Mouse (Mus musculus): ENCODE measurements at regions not wholly inside any gene's neighbourhood (a gene's known extent, or its start where the extent isn't known, plus 50 kb on each side); places are given as distances from the start of the nearest gene placed in this dataset.

DNA sequence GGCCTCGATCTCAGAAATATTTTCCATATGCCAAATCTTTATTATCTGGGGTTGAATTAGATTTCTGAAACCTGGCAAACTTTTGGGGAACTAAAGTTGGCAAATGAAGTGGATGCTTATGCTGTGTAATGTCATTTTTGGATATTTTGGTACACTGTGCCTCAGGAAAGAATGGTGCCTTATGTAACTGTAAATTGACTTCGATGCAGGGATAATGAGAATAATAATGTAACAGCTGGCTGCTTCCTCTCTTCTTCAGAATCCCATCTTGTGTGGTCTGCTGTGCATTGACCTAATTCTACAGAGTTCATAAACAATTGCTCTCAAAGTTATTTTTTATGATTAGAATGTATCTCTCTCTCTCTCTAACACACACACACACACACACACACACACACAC, 545.6 kb downstream of the Tfap2b start:
- no peak for DNase-seq

DNA sequence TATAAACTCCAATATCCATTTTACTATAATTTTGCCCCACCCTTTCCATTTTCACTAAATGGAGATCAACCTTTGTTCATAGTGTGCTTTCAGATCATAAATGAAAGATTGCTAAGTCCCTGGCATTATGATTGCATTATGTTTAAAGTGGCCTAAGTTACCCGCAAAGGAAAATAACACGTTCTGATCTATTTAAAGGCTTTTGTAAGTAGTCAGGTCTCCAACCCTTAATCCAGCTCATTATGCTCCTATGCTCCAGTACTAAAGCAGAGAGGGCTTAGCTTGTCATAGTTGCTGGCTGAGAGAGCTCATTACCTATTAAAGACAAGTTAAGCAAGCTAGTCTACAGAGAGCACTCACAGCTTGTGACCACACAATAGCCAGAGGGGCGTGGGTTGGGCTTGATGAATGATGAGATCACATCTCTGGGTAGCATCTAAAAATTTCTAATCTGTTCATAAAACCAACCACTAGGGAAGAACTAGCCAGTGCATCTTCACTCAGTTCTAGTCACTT, 549.3 kb downstream of the Tfap2b start:
- DNase-seq = no peak

DNA sequence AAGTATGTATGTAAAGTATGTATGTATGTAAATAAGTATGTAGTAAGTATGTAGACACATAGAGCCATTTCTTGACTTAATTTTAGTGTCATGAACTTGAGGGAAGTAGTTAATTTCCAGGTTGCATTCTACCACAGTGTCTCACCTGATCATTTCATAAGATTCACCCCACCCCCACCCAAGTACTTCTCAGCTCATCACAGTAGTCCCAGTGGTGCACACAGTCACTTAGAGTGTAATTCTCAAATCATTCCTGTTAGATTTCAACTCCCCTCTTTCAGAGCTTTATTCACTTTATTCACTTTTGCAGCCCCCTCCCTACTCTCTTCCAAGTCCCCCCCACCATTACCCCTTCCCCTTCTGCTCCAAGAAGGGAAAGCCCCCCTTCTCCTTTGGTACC, 558.2 kb downstream of the Tfap2b start:
- DNase-seq = no peak

DNA sequence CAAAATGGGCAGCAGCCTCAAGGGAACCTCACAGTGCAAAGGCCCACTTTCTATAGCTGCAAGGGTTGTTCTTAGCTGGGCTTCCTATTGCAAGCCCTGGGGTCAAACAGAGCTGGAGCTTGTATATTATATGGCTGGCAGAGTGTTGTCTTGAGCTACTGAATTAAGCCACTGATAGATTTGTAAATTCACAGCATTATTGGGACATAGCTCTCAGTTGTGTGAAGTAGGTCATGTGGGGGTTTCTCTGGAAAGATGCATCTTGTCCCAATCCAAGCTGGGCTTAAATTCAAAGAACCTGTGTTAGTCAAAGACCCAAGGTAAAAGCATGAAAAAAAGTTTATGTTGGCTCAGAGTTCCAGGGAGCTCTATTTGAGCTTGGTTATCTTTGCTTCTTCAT, 563.6 kb downstream of the Tfap2b start:
- DNase-seq = no peak

DNA sequence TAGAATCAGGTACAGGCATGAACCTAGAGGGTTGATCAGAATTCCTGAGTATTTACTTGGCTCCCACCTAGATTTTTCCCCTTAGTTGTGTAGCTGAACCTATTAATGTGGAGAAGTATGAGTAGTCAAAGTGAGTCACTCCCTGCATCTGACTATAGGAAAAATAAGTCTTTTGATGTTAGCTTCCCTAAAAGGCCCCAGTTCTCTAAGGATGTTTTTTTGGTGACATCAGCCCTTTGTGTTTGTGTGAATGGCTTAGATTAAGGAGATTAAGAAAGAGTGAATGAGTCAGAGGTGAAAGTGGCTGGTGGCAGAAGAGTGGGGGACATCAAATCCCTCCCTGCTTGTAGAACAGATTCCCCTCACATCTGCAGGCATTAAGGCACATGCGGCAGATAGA, 565.8 kb downstream of the Tfap2b start:
- DNase-seq = no peak

DNA sequence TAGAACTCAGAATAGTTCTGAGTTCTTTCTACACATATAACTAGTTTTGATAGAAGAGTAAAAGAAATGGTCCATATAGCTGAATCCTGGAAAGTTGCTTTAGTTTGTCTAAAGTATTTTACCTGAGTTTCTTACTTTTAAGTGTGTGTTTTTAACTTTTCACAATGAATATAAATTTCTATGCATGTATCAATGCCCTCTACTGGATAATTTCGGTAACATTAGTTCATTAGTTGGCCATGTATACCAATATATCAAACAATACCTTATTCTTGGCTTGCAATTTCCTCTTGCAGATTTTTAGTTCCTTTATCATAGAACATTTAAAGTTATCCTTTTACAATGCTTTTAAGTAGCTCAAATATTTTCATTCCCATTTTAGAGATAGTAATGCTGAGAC, 568.8 kb downstream of the Tfap2b start:
- DNase-seq = no peak

DNA sequence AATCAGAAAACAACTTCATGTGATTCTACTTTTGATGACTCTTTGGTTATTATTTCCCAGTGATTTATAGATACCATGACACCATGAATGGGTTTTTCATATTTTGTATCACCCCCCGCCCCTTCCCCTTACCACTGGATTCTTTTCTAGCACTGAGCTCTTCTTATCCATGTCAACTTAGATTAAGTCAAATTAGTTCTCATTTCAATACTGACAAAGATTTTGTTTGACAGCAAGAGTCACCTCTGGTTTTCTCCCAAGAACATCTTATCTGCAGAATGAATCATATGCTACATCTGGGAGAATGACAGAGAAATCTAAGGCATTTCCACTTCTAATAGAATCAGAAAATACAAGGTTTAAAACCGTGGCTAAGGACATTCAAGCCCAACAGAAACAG, 578.3 kb downstream of the Tfap2b start:
- DNase-seq = no peak

DNA sequence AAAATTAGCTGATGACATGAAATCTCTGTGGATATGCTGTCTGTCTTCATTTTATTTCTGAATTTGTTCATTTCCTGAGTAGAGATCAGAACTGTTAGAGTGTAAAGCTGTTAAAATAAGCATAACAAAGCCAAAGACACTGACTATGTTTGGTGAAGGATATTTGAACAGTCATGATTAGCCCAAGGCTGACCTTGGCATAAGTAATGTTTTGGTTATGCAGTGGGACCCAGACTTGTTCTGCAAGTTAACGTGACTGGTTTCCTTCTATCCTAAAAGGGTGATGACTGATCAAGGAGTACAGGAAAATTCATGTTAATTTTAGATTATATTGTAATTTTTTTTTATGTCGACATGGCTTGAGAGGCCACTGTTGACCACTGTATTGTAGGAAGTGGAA, 585.4 kb downstream of the Tfap2b start:
- no peak for DNase-seq

DNA sequence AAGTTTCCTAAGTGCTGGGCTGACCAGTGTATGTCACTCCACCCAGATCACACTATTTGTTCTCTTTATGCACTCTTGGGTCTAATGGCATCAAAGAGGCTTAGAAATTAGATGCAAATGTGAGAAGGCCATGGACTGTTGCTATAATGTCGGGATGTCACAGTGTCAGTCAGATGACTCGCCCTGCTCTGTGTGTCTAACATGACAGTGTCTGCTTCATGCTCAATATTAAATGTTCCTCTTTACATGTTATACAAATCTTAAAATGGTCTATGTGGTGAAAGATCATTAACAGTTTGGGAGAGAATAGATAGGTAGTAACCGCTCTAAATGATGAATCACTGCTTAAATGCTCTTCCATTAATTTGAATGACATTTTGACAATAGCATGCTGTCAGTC, 617.2 kb downstream of the Tfap2b start:
- no peak for DNase-seq

DNA sequence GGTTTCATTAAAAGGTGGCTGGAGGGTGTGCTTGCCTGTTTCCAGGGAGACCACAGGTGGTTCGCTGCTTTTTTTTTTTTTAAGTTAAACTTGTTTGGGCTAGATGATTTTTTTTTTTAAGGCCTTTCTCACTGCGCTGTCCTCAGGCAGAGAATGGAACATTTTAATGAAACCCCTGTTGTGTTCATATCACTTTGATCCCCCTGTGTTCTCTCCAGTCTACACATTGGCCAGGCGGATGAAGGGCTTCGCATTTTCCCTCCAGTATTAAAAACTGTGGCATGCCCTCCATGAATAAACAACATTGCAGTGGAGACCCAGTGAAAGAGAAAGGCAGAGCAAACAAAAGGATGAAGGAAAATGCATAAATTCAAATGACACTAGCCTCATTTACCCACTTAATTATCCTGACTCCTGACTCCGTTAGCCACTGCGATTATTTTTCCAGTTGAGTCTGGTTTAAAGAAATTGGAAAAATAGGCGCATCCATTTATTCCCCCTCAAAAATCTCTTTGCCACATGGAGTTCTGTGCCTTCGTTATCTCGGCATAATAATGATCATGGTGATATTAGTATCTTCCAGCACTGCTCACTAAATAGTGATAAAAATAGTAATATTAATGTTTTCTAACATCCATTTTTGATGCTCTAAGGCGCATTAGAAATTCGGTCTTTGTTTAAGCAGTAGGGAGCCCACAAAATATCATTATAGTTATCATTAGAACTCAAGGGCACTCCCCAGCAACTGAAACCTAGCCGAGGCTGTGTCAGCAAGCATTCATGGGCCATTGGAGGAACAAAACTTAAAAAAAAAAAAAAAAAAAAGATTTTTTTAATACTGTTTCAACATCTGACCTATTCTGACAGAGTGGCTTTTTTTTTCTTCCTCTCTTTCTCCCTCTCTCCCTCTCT, 618.0 kb downstream of the Tfap2b start:
- DNase-seq = no peak

DNA sequence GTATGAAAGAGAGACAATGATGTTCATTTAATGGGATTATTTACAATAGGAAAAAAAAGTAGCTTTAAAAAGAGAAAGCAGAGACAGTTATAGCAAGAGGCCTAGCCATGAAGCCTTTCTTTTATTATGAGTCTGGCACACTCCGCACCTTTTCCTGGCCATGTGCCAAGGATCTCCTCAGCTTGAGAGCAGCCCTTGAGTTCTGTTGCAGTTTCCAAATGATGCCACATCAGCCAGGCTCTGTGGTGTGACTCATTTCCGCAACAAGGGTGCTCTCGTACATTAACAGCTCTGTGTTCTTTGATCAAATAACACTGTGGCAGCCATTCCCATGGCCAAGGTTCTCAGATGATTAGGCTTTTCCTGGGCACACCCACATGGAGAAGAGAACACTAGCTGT, 641.2 kb downstream of the Tfap2b start:
- peak; percentile 9 for DNase-seq

DNA sequence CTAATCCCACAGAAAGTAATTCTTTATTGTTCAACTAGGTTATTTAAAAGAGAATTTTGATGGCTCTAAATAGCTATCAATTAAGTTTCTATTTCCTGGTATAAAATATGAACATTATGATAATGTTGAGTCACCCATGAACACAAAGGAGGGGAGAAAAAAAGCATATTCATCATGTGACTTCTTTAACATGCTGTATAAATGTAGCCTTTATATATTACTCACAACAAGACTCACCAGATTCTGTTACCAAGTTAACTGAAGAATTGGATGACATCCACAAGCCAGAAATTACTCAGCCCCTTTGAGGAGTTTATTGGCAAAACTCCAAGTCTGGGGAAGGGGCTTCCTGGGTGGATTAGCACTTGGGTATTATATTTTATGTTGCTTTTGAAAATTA, 648.5 kb downstream of the Tfap2b start:
- no peak for DNase-seq

DNA sequence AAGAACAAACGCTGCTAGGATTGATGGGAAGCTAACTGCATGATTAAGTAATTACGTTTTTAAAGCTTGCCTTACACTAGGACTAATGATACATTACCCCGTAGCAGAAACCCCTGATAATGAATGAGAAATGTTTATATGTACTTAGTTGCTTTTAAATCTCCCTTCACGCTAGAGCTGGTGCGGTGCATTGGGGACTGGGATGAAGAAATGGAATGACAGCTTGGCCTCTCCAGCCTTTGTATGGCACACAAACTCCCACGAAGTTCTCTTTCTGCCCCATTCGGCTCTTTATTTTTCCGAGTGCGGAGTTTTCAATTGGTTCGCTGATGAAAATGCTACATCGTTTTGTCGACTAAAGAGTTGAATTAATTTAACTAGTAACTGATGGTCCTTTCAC, 659.8 kb downstream of the Tfap2b start:
- no peak for DNase-seq

DNA sequence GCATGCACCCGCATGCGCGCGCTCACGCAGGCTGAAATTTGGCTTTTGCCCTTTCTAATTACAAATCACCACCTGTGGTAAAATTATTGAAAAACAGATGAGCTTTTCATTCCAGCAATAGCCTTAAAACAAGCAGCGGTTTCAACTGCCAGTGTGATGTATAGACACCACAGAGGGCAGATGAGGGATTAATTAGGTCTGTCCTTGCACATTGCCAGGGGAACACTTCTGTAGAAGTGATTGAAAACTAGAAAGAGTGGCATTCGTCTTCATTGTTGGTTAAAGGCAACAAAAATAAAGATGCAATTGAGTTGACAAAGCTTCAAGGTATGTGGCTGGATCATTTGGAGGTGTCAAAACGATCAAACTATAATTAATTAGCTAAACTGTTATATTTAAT, 672.5 kb downstream of the Tfap2b start:
- DNase-seq = peak; percentile 5

DNA sequence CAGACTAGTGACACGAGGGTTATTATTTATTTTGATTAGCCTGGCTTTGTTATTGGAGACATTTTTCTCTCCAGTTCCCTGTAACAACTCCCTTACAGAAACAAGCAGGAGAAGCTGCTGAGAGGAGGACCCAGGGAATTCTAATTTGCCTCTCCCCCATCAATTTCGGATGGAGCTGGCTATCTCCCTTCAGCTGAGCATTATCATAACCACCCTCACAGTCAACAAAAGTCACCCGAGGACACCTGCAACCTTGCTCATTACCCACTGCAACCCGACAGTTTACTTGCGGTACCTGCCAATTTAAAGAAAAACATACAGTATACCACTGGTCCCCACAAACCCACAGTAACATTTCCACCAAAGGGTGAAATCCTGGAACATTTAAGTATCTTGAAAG, 690.7 kb downstream of the Tfap2b start:
- no peak for DNase-seq

DNA sequence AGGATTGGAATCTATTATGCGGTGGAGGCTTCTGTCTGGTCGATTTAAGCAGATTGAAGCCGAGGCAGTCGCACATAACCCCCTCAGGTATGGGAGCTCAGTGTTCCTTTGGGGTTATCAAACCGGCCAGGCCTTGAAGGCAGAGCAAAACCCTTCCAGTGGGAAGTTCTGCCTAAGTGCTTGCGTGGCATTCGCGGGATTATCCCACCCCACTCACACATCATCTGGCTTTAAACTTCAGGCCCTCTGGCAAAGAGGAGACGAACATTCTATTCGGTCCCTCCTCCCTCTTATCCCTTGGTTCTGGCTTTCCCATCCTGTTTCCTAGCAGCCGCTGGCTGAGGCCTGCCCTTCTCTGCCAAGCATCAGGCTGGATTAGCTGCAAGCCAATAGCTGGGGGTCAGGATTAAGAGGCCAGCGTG, 691.2 kb downstream of the Tfap2b start:
- DNase-seq = no peak

DNA sequence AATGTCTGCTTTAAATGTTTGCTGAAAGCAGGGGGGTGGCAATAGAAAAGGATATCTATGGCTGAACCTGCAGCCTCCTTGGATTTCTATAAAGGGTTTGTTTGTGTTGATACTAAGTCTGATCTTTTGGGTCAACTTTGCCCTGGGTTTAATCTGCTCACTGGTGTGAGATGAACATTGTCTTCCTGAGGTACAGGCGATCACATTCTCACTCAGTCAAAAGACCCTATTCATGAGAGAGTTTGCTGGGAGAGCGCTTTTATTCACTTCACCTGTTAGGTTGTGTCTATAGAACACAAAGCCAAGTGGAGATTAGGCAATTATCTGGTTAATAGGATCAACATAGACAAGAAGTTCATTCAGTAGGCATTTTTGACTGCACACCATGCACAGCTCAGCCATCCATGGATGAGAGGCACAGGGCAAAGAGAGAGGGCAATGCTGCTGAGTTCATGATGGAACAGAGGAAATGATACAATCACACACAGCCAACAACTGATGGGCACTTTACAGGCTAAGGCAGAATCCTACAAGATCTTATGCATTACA, 692.3 kb downstream of the Tfap2b start:
- DNase-seq = no peak

DNA sequence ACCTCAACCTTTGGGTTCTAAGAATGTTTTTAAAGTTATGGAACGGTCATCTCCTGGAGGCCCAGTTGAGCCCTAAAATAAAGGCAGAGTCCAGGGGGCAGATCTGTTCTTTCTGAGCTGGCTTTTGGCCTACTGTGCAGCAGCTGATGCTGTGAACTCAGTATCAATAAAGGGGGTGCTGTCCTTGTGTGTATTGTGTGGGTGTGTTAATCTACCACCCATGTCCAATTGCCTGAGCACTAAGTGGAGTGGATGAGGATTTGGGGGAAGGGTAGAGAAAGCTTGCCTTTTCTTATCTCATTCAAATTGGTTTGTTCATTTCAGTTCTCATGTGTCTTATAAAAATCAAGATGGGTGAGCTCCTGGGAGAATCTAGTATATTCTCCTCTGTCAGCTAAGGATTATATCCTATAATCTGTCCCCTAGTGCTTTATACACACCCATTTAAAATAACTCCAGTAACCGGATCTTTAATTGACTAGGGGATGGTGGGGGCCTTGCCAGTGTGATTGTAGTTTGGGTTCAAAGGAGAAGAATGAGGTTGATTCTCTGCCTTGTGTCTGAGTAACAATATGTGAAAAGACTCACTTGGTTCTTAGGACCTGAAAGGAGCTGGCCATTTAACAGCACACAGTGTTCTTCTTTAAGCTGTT, 703.6 kb downstream of the Tfap2b start:
- DNase-seq = no peak

DNA sequence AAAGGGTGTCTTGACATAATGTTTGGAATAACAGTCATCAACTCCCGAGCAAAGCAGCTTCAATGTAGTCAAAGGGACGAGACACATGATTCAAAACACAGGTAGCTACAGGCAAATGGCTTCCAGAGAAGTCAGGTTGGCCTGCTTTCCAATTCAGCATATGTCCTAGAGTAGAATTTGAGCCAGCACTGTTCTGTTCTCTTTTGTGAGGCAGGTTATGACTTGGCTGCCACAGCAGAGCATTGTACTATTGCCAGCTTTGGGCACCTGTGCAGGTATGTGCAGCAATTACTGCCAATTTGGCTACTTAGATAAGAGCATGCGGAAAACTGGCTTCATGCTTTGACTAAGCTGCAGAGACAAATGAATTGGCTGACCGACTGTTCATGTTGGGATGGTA, 699.1 kb downstream of the Pkhd1 start:
- no peak for DNase-seq

DNA sequence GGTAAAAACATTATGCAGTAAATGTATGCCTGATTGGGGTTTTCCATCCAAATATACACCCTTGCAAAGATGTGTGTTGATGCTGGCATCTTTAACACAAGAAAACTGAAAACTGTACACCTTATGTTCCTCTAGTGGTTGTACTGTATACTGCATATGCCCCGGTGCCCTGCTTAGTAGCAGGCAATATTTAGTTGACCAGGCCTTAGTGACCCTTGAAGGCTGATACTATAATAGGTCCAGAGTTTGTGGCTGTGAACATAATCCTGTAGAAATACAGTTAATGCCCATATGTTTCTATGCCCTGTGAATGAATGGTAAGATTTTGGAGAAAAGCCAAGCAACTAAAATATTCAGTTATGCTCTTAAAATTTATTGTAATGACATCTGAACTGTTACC, 690.7 kb downstream of the Pkhd1 start:
- DNase-seq = no peak

DNA sequence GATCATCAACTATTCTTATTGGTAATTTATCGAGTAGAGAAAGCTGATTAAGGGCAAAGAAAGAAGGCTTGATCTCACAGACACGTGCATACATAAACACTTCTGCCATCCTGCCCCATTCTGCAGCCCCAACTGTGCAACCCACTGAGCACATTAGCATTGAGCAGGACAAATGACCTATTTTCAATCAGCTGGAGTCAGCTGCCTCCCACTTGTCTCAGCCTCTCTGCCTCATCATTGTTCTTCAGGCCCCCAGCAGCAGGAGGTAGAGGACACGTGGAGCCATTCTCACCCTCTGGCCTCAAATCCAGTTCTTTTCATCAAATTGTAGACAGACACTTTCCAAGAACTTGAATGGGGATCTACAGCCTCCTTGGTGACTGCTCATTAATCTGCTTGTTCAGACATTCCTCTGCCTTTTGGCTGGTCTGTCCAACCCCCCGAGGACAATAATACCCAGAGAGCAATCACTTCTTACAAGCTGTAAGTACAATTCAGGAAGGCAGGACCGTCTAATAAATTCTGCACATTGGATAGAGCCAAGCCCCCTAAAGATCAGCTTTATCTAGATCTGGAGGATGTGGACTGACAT, 690.0 kb downstream of the Pkhd1 start:
- no peak for DNase-seq

DNA sequence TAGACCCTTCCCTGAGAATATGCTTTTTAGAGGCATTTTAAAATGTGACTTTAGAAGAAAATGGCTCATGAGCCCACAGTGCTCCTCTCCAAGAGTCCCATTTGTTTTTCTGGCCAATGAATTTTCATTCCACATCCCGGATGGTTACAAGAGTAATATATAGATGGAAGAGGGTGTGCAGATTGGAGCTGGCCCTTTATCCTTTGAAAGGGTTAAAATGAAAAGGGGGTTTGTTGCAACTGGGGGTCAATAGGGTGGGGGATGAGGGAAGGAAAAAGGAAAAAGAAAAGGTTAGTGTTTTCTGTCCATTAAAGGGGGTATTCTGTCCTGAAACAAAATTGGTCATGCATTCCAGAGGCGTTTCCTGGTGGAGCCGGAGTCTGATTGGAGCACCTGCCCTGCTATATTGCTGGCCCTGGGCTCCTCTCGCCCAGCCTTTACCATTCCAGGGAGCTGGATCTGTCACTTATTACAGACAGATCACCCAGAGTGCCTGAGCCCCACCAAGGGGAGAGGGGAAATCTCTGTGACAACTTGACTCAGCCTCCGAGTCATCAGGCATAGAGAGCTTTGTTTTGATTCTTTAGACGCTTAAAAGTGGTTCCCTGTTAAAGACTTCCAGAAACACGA, 666.7 kb downstream of the Pkhd1 start:
- DNase-seq = no peak

DNA sequence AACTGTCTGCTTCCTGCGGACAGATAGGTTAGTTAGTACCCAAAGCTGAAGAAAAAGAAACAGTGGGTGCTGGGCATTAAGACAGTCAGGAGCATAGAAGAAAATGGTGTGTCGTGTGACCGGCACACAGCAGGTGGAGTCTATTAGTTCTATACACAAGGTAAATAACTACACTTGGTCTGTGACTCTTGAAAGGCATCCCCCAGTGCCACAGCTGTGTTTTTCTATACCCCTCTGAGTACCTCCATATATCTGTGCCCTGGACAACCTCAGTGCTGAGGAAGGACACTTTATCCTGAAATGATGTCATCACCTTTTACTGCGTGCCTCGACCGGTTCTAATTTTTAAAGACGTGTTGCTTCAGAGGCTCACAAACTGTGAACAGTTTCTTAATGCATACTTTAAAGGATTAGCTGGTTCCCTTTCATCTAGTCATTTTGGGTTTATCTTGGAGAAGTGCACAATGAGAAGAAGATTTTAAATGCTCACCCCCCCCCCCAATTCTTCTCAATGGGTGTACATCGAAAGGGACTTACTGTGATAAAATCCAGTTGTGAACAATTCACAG, 666.1 kb downstream of the Pkhd1 start:
- DNase-seq = no peak

Data from kidney, postnatal 10 days (tissue).